Mouse (Mus musculus): ENCODE measurements around the gene Nell1. TPM values are rescaled to one million over a fixed set of nuclear protein-coding genes. Genes with fewer than 3 reads are reported as not detected.

Gene Nell1
- polyA plus RNA-seq, 2 experiments from 2014 or later = 0.05 TPM; not detected in 1

Other genes with a start within 250 kb of the Nell1 start
- 10 to 100 TPM; 38.4 to 46.6 TPM for gene Htatip2, start 215.7 kb upstream of the Nell1 start, polyA plus RNA-seq (2017; shearing (Covaris generic))
- 10 to 100 TPM in 1 of 2 experiments, 1 to 10 TPM in 1; 9.1 to 13.9 TPM for gene Prmt3, start 196.5 kb upstream of the Nell1 start, polyA plus RNA-seq (2017; shearing (Covaris generic))
- not detected for gene Slc6a5, start 64.7 kb upstream of the Nell1 start, polyA plus RNA-seq (2017; shearing (Covaris generic))

Measured in activated CD4-positive, CD25-positive, alpha-beta regulatory T cell, adult 4 months (primary cell).